ENCODE assay signal across 20 mouse cellular contexts in genomic region chr12:110700730-110701129, GRCm38 (mm10). TPM values are rescaled to one million over a fixed set of nuclear protein-coding genes. Genes with fewer than 3 reads are reported as not detected.
DNase-seq lines count a peak whose midpoint lies in the region; ATAC-seq and TF ChIP-seq lines count a peak whose summit lies in the region.
"Had no signal": no experiment of that assay in that cellular context is flagged by ENCODE, and none has a peak within 500 bp of the region (broad histone marks: within the 10 kb centered on the region; RNA-seq: fewer than 3 reads in every experiment).

No protein-coding gene starts in this region.

- 53% methylated on average over 2 of the region's 2 CpGs for WGBS in heart, embryonic 11.5 days (ENCODE audit: insufficient replicate concordance)
- WGBS in liver, embryonic 15.5 days (ENCODE audit: insufficient replicate concordance) = 50% methylated on average over 2 of the region's 2 CpGs
- WGBS in thymus, adult 2 months = 73% methylated on average over 2 of the region's 2 CpGs

- no peaks in the 10 kb centered on the region for H3K27me3 ChIP-seq in heart, embryonic 11.5 days (ENCODE audit: control insufficient read depth, insufficient read depth, low read length)
- no peaks in the 10 kb centered on the region for H3K27me3 ChIP-seq in megakaryocyte, embryonic 14.5 days (replicated peaks)
- H3K27me3 ChIP-seq in liver, embryonic 15.5 days = no peaks in the 10 kb centered on the region
- H3K27me3 ChIP-seq in thymus, adult 2 months (ENCODE audit: control insufficient read depth, insufficient read depth, low read length) = no peaks in the 10 kb centered on the region
- H3K27me3 ChIP-seq: Patski had no signal

- H3K4me2 ChIP-seq in heart, embryonic 11.5 days = no peak overlapping the region
- no peak overlapping the region for H3K4me2 ChIP-seq in liver, embryonic 15.5 days

- intact Hi-C loops in heart, postnatal 36 days (cut with DNase I) = loop anchor here (5.0 kb wide), 1 partner anchor 248 kb away; no protein-coding TSS in a partner anchor

- no peak for TF ChIP-seq POLR2A in thymus, adult 2 months (IDR thresholded peaks at IDR 0.05; ENCODE audit: control insufficient read depth, extremely low read depth, insufficient read depth, low read length, poor library complexity)

- H3K9me3 ChIP-seq in heart, embryonic 11.5 days (replicated peaks; ENCODE audit: control insufficient read depth, low read length) = no peaks in the 10 kb centered on the region
- H3K9me3 ChIP-seq in megakaryocyte, embryonic 14.5 days = no peaks in the 10 kb centered on the region
- H3K9me3 ChIP-seq in liver, embryonic 15.5 days (replicated peaks) = no peaks in the 10 kb centered on the region

- H3K9ac ChIP-seq in heart, embryonic 11.5 days (ENCODE audit: low read depth, low read length) = peak overlapping the region; percentile 7; the same call in 1 of the 2 replicates
- peak overlapping the region; percentile 21; the same call in 1 of the 2 replicates for H3K9ac ChIP-seq in liver, embryonic 15.5 days

- TF ChIP-seq CTCF in thymus, adult 2 months (IDR thresholded peaks at IDR 0.05; ENCODE audit: borderline replicate concordance, control insufficient read depth, extremely low read depth, insufficient read depth, low read length, poor library complexity) = no peak

- DNase-seq in heart, postnatal 36 days = no peak
- DNase-seq in R1 (ENCODE audit: low read depth, low spot score) = peak; percentile 68
- DNase-seq in thymus, adult 2 months = no peak
- DNase-seq in urinary bladder, adult 18-20 months (ENCODE audit: low spot score in 2 of 2) = no peak
- DNase-seq: cerebellum, adult 2 months; gastrocnemius, postnatal 36 days; kidney, adult 18-20 months; lung, postnatal 36 days had no signal

- no peaks in the 10 kb centered on the region for H3K36me3 ChIP-seq in heart, embryonic 11.5 days (ENCODE audit: control insufficient read depth, insufficient read depth, low read length)
- no peaks in the 10 kb centered on the region for H3K36me3 ChIP-seq in megakaryocyte, embryonic 14.5 days (replicated peaks; ENCODE audit: low read length)
- H3K36me3 ChIP-seq in liver, embryonic 15.5 days (replicated peaks) = no peaks in the 10 kb centered on the region
- no peaks in the 10 kb centered on the region for H3K36me3 ChIP-seq in thymus, adult 2 months (ENCODE audit: control insufficient read depth, insufficient read depth, low read length)

- peaks cover 20% of the 10 kb centered on the region for H3K4me1 ChIP-seq in heart, embryonic 11.5 days (ENCODE audit: control insufficient read depth, insufficient read depth, low read length)
- peaks cover 87% of the 10 kb centered on the region for H3K4me1 ChIP-seq in megakaryocyte, embryonic 14.5 days
- H3K4me1 ChIP-seq in liver, embryonic 15.5 days (replicated peaks) = peaks cover 62% of the 10 kb centered on the region
- peaks cover 24% of the 10 kb centered on the region for H3K4me1 ChIP-seq in thymus, adult 2 months (replicated peaks; ENCODE audit: control insufficient read depth, insufficient read depth, low read length)

- no peak for ATAC-seq in heart, embryonic 11.5 days (replicated peaks; ENCODE audit: insufficient number of reproducible peaks, low FRiP score, low TSS enrichment)
- ATAC-seq in megakaryocyte, adult 5-6 weeks (ENCODE audit: poor library complexity, severe bottlenecking) = no peak
- ATAC-seq in liver, embryonic 15.5 days (ENCODE audit: insufficient read depth) = no peak
- ATAC-seq: Patski had no signal

- H3K27ac ChIP-seq in heart, embryonic 11.5 days (ENCODE audit: low read depth, low read length) = no peak overlapping the region
- peak overlapping the region; percentile 87 for H3K27ac ChIP-seq in liver, embryonic 15.5 days (replicated peaks)
- H3K27ac ChIP-seq in thymus, adult 2 months (ENCODE audit: control insufficient read depth, insufficient read depth, low read length) = no peak overlapping the region

- no peak overlapping the region for H3K4me3 ChIP-seq in heart, embryonic 11.5 days (ENCODE audit: low read depth, low read length)
- H3K4me3 ChIP-seq in megakaryocyte, embryonic 14.5 days (replicated peaks) = peak overlapping the region; percentile 72
- no peak overlapping the region for H3K4me3 ChIP-seq in liver, embryonic 15.5 days (replicated peaks)
- H3K4me3 ChIP-seq in thymus, adult 2 months (ENCODE audit: control insufficient read depth, insufficient read depth, low read length) = no peak overlapping the region

RNA-seq across cellular contexts. Expression of gene Hsp90aa1, which starts 1.8 kb away (rescaled TPM):
- 729 and 869 TPM in 2 replicates for polyA plus RNA-seq in heart, embryonic 11.5 days (2014; fragmentation: Nextera tagmentation; extraction: Ambion mirVana)
- total RNA-seq in heart, postnatal 36 days (2021) = 100 to 1,000 TPM; 136 to 209 TPM
- 14.0 and 99.4 TPM in 2 replicates for polyA plus RNA-seq in megakaryocyte, embryonic 14.5 days (2012; ENCODE audit: insufficient read depth, low replicate concordance)
- total RNA-seq in megakaryocyte, adult 5-6 weeks (2015) = 343 and 353 TPM in 2 replicates
- 494 and 587 TPM in 2 replicates for total RNA-seq in megakaryocyte, adult 5-6 weeks (2017)
- 464 and 536 TPM in 2 replicates for polyA plus RNA-seq in liver, embryonic 15.5 days (2015; fragmentation: Nextera tagmentation; extraction: Ambion mirVana)
- 168 and 181 TPM in 2 replicates for polyA plus RNA-seq in thymus, adult 2 months (2012; rRNA removed)

RNA-seq across cellular contexts. Expression of gene 1700001K19Rik, which starts 18.3 kb away (rescaled TPM):
- 0.23 TPM in 1 of 2 replicates, not detected in the other for polyA plus RNA-seq in heart, embryonic 11.5 days (2014; fragmentation: Nextera tagmentation; extraction: Ambion mirVana)
- not detected for total RNA-seq in heart, postnatal 36 days (2021)
- polyA plus RNA-seq in megakaryocyte, embryonic 14.5 days (2012; ENCODE audit: insufficient read depth, low replicate concordance) = not detected in 2 replicates
- total RNA-seq in megakaryocyte, adult 5-6 weeks (2015) = not detected in 2 replicates
- not detected in 2 replicates for total RNA-seq in megakaryocyte, adult 5-6 weeks (2017)
- polyA plus RNA-seq in liver, embryonic 15.5 days (2015; fragmentation: Nextera tagmentation; extraction: Ambion mirVana) = not detected in 2 replicates
- polyA plus RNA-seq in thymus, adult 2 months (2012; rRNA removed) = 0.16 TPM in 1 of 2 replicates, not detected in the other
- total RNA-seq: adrenal gland, adult 18-20 months; gastrocnemius, postnatal 36 days; hematopoietic stem cell, adult 5-6 weeks; midbrain, postnatal 0 days had no signal
- polyA plus RNA-seq: brain, embryonic 14.5 days; cerebellum, adult 2 months; frontal cortex, adult 2 months; large intestine, adult 2 months; midbrain, postnatal 0 days; stomach, embryonic 16.5 days had no signal

RNA-seq across cellular contexts. Expression of gene Wdr20, which starts 37.0 kb away (rescaled TPM):
- polyA plus RNA-seq in heart, embryonic 11.5 days (2014; fragmentation: Nextera tagmentation; extraction: Ambion mirVana) = 15.2 and 17.1 TPM in 2 replicates
- total RNA-seq in heart, postnatal 36 days (2021) = 10 to 100 TPM; 28.2 to 32.0 TPM
- polyA plus RNA-seq in megakaryocyte, embryonic 14.5 days (2012; ENCODE audit: insufficient read depth, low replicate concordance) = 13.1 and 45.3 TPM in 2 replicates
- 24.2 and 24.7 TPM in 2 replicates for total RNA-seq in megakaryocyte, adult 5-6 weeks (2015)
- total RNA-seq in megakaryocyte, adult 5-6 weeks (2017) = 28.5 and 37.5 TPM in 2 replicates
- polyA plus RNA-seq in liver, embryonic 15.5 days (2015; fragmentation: Nextera tagmentation; extraction: Ambion mirVana) = 8.6 and 9.1 TPM in 2 replicates
- polyA plus RNA-seq in thymus, adult 2 months (2012; rRNA removed) = 29.9 and 31.7 TPM in 2 replicates
